Mouse (Mus musculus): Measurements from ENCODE around the gene Cyp26c1. TPM values are rescaled to one million over a fixed set of nuclear protein-coding genes. Genes with fewer than 3 reads are reported as not detected.

Cyp26c1 gene
- polyA plus RNA-seq, 2 experiments: 0.09 to 0.21 TPM

GRCm38 (mm10) chr19:37686941-37687850, 1.8 kb downstream of the Cyp26c1 start:
- Histone ChIP-seq H3K27ac (replicated peaks; ENCODE audit: low read depth, low read length) (no peak overlapping the region), H3K4me1 (ENCODE audit: control insufficient read depth, insufficient read depth, low read length) (peaks cover 8% of the 10 kb centered on the region; the same call in 1 of the 2 replicates), H3K36me3 (ENCODE audit: control insufficient read depth, insufficient read depth, low read length) (no peaks in the 10 kb centered on the region), H3K9ac (ENCODE audit: low read depth, low read length, severe bottlenecking) (no peak overlapping the region), H3K27me3 (ENCODE audit: control insufficient read depth, insufficient read depth, low read length) (peaks cover 97% of the 10 kb centered on the region), H3K4me2 (replicated peaks; ENCODE audit: low read depth, low read length, severe bottlenecking) (peak overlapping the region; percentile 22), H3K9me3 (ENCODE audit: control insufficient read depth, low read length) (no peaks in the 10 kb centered on the region), H3K4me3 (replicated peaks; ENCODE audit: low read length) (peak overlapping the region; percentile 12; the same call in 1 of the 2 replicates)
- ATAC-seq (ENCODE audit: low FRiP score, low read depth): no peak
- DNase-seq (ENCODE audit: low spot score): no peak
- 1% methylated on average over 57 of the region's 62 CpGs for WGBS
- TF ChIP-seq POLR2A (IDR thresholded peaks at IDR 0.05; ENCODE audit: borderline replicate concordance, extremely low read depth, insufficient read depth, insufficient read length): no peak

- no peaks in the 10 kb centered on the region for H3K9me3 ChIP-seq (ENCODE audit: control insufficient read depth, low read length)
- no peak for ATAC-seq (ENCODE audit: low FRiP score, low read depth)
- H3K27me3 ChIP-seq (ENCODE audit: control insufficient read depth, insufficient read depth, low read length): peaks cover 100% of the 10 kb centered on the region
- H3K4me2 ChIP-seq (replicated peaks; ENCODE audit: low read depth, low read length, severe bottlenecking): no peak overlapping the region
- H3K4me1 ChIP-seq (ENCODE audit: control insufficient read depth, insufficient read depth, low read length): peaks cover 10% of the 10 kb centered on the region; the same call in 1 of the 2 replicates
- no peak for TF ChIP-seq POLR2A (IDR thresholded peaks at IDR 0.05; ENCODE audit: borderline replicate concordance, extremely low read depth, insufficient read depth, insufficient read length)
- H3K36me3 ChIP-seq (ENCODE audit: control insufficient read depth, insufficient read depth, low read length): no peaks in the 10 kb centered on the region
- H3K27ac ChIP-seq (replicated peaks; ENCODE audit: low read depth, low read length): no peak overlapping the region
- WGBS: 23% methylated on average over 5 of the region's 5 CpGs
- DNase-seq (ENCODE audit: low spot score): no peak
- no peak overlapping the region for H3K4me3 ChIP-seq (replicated peaks; ENCODE audit: low read length)
- H3K9ac ChIP-seq (ENCODE audit: low read depth, low read length, severe bottlenecking): no peak overlapping the region
These were observed 4.1 kb downstream of the Cyp26c1 start for GRCm38 (mm10) chr19:37689478-37689877.

DNA sequence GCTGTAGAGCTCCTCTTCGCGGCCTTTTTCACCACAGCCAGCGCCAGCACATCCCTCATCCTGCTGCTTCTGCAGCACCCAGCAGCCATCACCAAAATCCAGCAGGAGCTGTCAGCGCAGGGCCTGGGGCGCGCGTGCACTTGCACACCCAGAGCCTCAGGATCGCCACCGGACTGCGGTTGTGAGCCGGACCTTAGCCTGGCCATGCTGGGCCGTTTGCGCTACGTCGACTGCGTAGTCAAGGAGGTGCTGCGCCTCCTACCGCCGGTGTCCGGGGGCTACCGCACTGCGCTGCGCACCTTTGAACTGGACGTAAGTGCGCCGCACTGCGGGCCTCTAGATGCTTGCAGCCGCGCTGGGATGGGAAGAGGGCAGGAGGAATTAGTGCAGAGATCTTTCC, 5.3 kb downstream of the Cyp26c1 start:
- Histone ChIP-seq H3K27me3 (ENCODE audit: control insufficient read depth, insufficient read depth, low read length) (peaks cover 100% of the 10 kb centered on the region), H3K4me3 (replicated peaks; ENCODE audit: low read length) (no peak overlapping the region; the same call in 1 of the 2 replicates), H3K9ac (ENCODE audit: low read depth, low read length, severe bottlenecking) (no peak overlapping the region)

GRCm38 (mm10) chr19:37692879-37693278, 7.5 kb downstream of the Cyp26c1 start:
- no peaks in the 10 kb centered on the region for H3K9me3 ChIP-seq (ENCODE audit: control insufficient read depth, low read length)
- H3K4me3 ChIP-seq (replicated peaks; ENCODE audit: low read length): peak overlapping the region; percentile 38
- ATAC-seq (ENCODE audit: low FRiP score, low read depth) (peak; percentile 56; the same call in 1 of the 2 replicates), DNase-seq (ENCODE audit: low spot score) (peak; percentile 35)
- peaks cover 21% of the 10 kb centered on the region for H3K4me1 ChIP-seq (ENCODE audit: control insufficient read depth, insufficient read depth, low read length)
- under 1% methylated on average over 40 of the region's 40 CpGs for WGBS
- no peak for TF ChIP-seq POLR2A (IDR thresholded peaks at IDR 0.05; ENCODE audit: borderline replicate concordance, extremely low read depth, insufficient read depth, insufficient read length)
- no peak overlapping the region for H3K27ac ChIP-seq (replicated peaks; ENCODE audit: low read depth, low read length)
- H3K9ac ChIP-seq (ENCODE audit: low read depth, low read length, severe bottlenecking): peak overlapping the region; percentile 26; the same call in 1 of the 2 replicates
- H3K36me3 ChIP-seq (ENCODE audit: control insufficient read depth, insufficient read depth, low read length): no peaks in the 10 kb centered on the region
- peak overlapping the region; percentile 66 for H3K4me2 ChIP-seq (replicated peaks; ENCODE audit: low read depth, low read length, severe bottlenecking)
- H3K27me3 ChIP-seq (ENCODE audit: control insufficient read depth, insufficient read depth, low read length): peaks cover 100% of the 10 kb centered on the region

More for the DNA sequence above, 5.3 kb downstream of the Cyp26c1 start:
- no peak overlapping the region for H3K27ac ChIP-seq (replicated peaks; ENCODE audit: low read depth, low read length)
- H3K9me3 ChIP-seq (ENCODE audit: control insufficient read depth, low read length): no peaks in the 10 kb centered on the region
- no peak for TF ChIP-seq POLR2A (IDR thresholded peaks at IDR 0.05; ENCODE audit: borderline replicate concordance, extremely low read depth, insufficient read depth, insufficient read length)
- DNase-seq (ENCODE audit: low spot score) (no peak), ATAC-seq (ENCODE audit: low FRiP score, low read depth) (no peak; the same call in 1 of the 2 replicates)
- H3K4me2 ChIP-seq (replicated peaks; ENCODE audit: low read depth, low read length, severe bottlenecking): 0 out of 2 replicates have a peak overlapping the region, but pooled peaks have one; percentile 26
- WGBS: 3% methylated on average over 29 of the region's 29 CpGs
- no peaks in the 10 kb centered on the region for H3K36me3 ChIP-seq (ENCODE audit: control insufficient read depth, insufficient read depth, low read length)
- H3K4me1 ChIP-seq (ENCODE audit: control insufficient read depth, insufficient read depth, low read length): peaks cover 11% of the 10 kb centered on the region; the same call in 1 of the 2 replicates

DNA sequence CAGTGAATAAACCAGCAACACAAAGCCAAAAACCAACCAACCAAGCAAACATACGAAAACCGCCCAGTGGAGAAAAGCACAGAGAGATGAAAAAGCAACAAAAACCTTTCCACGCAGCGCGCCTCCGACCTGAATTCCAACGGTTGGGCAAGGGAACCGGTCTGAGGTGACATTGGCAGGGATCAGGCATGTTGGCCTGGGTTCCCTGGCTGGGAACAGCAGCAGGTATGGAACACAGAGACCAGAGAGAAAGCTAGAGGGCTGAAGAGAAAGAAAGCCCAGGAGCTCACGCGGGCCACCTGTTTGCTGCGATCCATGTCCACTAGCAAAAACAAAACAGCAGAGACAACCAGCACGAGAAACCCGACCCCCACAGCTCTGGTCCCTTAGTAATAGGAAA, 9.8 kb downstream of the Cyp26c1 start:
- Histone ChIP-seq H3K27me3 (ENCODE audit: control insufficient read depth, insufficient read depth, low read length) (peaks cover 100% of the 10 kb centered on the region), H3K36me3 (ENCODE audit: control insufficient read depth, insufficient read depth, low read length) (no peaks in the 10 kb centered on the region), H3K4me1 (ENCODE audit: control insufficient read depth, insufficient read depth, low read length) (peaks cover 34% of the 10 kb centered on the region), H3K27ac (replicated peaks; ENCODE audit: low read depth, low read length) (no peak overlapping the region), H3K9me3 (ENCODE audit: control insufficient read depth, low read length) (no peaks in the 10 kb centered on the region), H3K4me2 (replicated peaks; ENCODE audit: low read depth, low read length, severe bottlenecking) (no peak overlapping the region), H3K9ac (ENCODE audit: low read depth, low read length, severe bottlenecking) (no peak overlapping the region), H3K4me3 (replicated peaks; ENCODE audit: low read length) (no peak overlapping the region)
- DNase-seq (ENCODE audit: low spot score) (no peak), ATAC-seq (ENCODE audit: low FRiP score, low read depth) (no peak)
- WGBS: 28% methylated on average over 13 of the region's 13 CpGs
- no peak for TF ChIP-seq POLR2A (IDR thresholded peaks at IDR 0.05; ENCODE audit: borderline replicate concordance, extremely low read depth, insufficient read depth, insufficient read length)

Data from limb, embryonic 14.5 days (tissue).